Mouse (Mus musculus): Measurements from ENCODE around the gene Ppm1a. TPM values are rescaled to one million over a fixed set of nuclear protein-coding genes. Genes with fewer than 3 reads are reported as not detected.

Gene Ppm1a
- total and polyA plus RNA-seq, 3 experiments, result 111 to 119 TPM; not detected in 1

- Histone ChIP-seq H3K4me3 (ENCODE audit: control insufficient read depth in 1 of 2, insufficient read depth in 1 of 2, low read depth in 2 of 2, low read length in 2 of 2) (no peak overlapping the region), H3K4me1 (ENCODE audit: control insufficient read depth in 1 of 2, insufficient read depth in 2 of 2, low read length in 2 of 2) (0 out of 4 replicates have a peak, but pooled peaks cover 0 to 3% of the 10 kb centered on the region in 2 experiments), H3K9ac (ENCODE audit: control insufficient read depth, low read depth, low read length, poor library complexity, severe bottlenecking) (no peak overlapping the region), H3K27ac (ENCODE audit: control insufficient read depth, low read depth, low read length) (no peak overlapping the region), H3K9me3 (replicated peaks; ENCODE audit: insufficient read depth, low read length) (no peaks in the 10 kb centered on the region), H3K36me3 (ENCODE audit: control insufficient read depth in 1 of 2, insufficient read depth in 2 of 2, low read length in 2 of 2) (no peaks in the 10 kb centered on the region; a peak in 1 of 4 replicates), H3K27me3 (ENCODE audit: control insufficient read depth in 1 of 2, insufficient read depth in 2 of 2, low read length in 2 of 2) (no peaks in the 10 kb centered on the region), H3K79me2 (ENCODE audit: control insufficient read depth, insufficient read depth, low read length, poor library complexity) (no peaks in the 10 kb centered on the region)
- peak; percentile 35 for DNase-seq (ENCODE audit: low read depth, low spot score)
- TF ChIP-seq MAFK (IDR thresholded peaks at IDR 0.05; ENCODE audit: borderline replicate concordance, low read depth, low read length) (no peak), RAD21 (IDR thresholded peaks at IDR 0.05; ENCODE audit: low read depth, low read length) (peak; percentile 0; the same call in 1 of the 2 replicates), NELFE (IDR thresholded peaks at IDR 0.05; ENCODE audit: low read depth, low read length) (no peak), SMC3 (IDR thresholded peaks at IDR 0.05; ENCODE audit: low read depth, low read length) (peak; percentile 20; the same call in 1 of the 2 replicates), CTCF (IDR thresholded peaks at IDR 0.05 in 2 of 3, conservative IDR thresholded peaks at IDR 0.05 in 1 of 3; ENCODE audit: control insufficient read depth in 1 of 3, insufficient read depth in 1 of 3, low read depth in 2 of 3, low read length in 3 of 3, poor library complexity in 1 of 3, severe bottlenecking in 1 of 3) (peak; percentile 40 to 54 (median 40)), HCFC1 (IDR thresholded peaks at IDR 0.05; ENCODE audit: low read depth, low read length) (no peak), POLR2AphosphoS5 (IDR thresholded peaks at IDR 0.05; ENCODE audit: borderline replicate concordance, low read depth, low read length) (no peak)
Observed at GRCm38 (mm10) chr12:72843135-72843534, 85.9 kb downstream of the Ppm1a start.

- Histone ChIP-seq H3K27ac (ENCODE audit: control insufficient read depth, low read depth, low read length) (no peak overlapping the region), H3K9me3 (replicated peaks; ENCODE audit: insufficient read depth, low read length) (no peaks in the 10 kb centered on the region), H3K4me1 (ENCODE audit: control insufficient read depth in 1 of 2, insufficient read depth in 2 of 2, low read length in 2 of 2) (0 out of 4 replicates have a peak, but pooled peaks cover 0 to 3% of the 10 kb centered on the region in 2 experiments), H3K27me3 (ENCODE audit: control insufficient read depth in 1 of 2, insufficient read depth in 2 of 2, low read length in 2 of 2) (no peaks in the 10 kb centered on the region), H3K9ac (ENCODE audit: control insufficient read depth, low read depth, low read length, poor library complexity, severe bottlenecking) (no peak overlapping the region), H3K4me3 (ENCODE audit: control insufficient read depth in 1 of 2, insufficient read depth in 1 of 2, low read depth in 2 of 2, low read length in 2 of 2) (no peak overlapping the region), H3K79me2 (ENCODE audit: control insufficient read depth, insufficient read depth, low read length, poor library complexity) (no peaks in the 10 kb centered on the region), H3K36me3 (ENCODE audit: control insufficient read depth in 1 of 2, insufficient read depth in 2 of 2, low read length in 2 of 2) (no peaks in the 10 kb centered on the region; a peak in 1 of 4 replicates)
- no peak for DNase-seq (ENCODE audit: low read depth, low spot score)
- TF ChIP-seq MXI1 (IDR thresholded peaks at IDR 0.05; ENCODE audit: low read depth, low read length) (no peak), TCF12 (IDR thresholded peaks at IDR 0.05; ENCODE audit: low read depth, low read length) (no peak), ZKSCAN1 (IDR thresholded peaks at IDR 0.05; ENCODE audit: low read depth, low read length) (no peak), SMC3 (IDR thresholded peaks at IDR 0.05; ENCODE audit: low read depth, low read length) (no peak), E2F4 (IDR thresholded peaks at IDR 0.05; ENCODE audit: borderline replicate concordance, low read depth, low read length) (no peak), POLR2AphosphoS5 (IDR thresholded peaks at IDR 0.05; ENCODE audit: borderline replicate concordance, low read depth, low read length) (no peak), CHD1 (IDR thresholded peaks at IDR 0.05; ENCODE audit: low read depth, low read length) (no peak), POLR2A (IDR thresholded peaks at IDR 0.05; ENCODE audit: control insufficient read depth in 1 of 2, insufficient read depth in 1 of 2, low read depth in 1 of 2, low read length in 2 of 2, poor library complexity in 1 of 2) (no peak), RCOR1 (IDR thresholded peaks at IDR 0.05; ENCODE audit: low read depth, low read length) (no peak), HCFC1 (IDR thresholded peaks at IDR 0.05; ENCODE audit: low read depth, low read length) (no peak), BHLHE40 (IDR thresholded peaks at IDR 0.05; ENCODE audit: borderline replicate concordance, low read depth, low read length) (no peak), GATA1 (IDR thresholded peaks at IDR 0.05; ENCODE audit: low read depth, low read length) (no peak), CTCF (IDR thresholded peaks at IDR 0.05 in 2 of 3, conservative IDR thresholded peaks at IDR 0.05 in 1 of 3; ENCODE audit: control insufficient read depth in 1 of 3, insufficient read depth in 1 of 3, low read depth in 2 of 3, low read length in 3 of 3, poor library complexity in 1 of 3, severe bottlenecking in 1 of 3) (no peak; a peak in 1 of 6 replicates)
Observed at GRCm38 (mm10) chr12:72843555-72843954, 86.3 kb downstream of the Ppm1a start.
